Mouse (Mus musculus): ENCODE measurements at regions not wholly inside any gene's neighbourhood (a gene's known extent, or its start where the extent isn't known, plus 50 kb on each side); places are given as distances from the start of the nearest gene placed in this dataset.

DNA sequence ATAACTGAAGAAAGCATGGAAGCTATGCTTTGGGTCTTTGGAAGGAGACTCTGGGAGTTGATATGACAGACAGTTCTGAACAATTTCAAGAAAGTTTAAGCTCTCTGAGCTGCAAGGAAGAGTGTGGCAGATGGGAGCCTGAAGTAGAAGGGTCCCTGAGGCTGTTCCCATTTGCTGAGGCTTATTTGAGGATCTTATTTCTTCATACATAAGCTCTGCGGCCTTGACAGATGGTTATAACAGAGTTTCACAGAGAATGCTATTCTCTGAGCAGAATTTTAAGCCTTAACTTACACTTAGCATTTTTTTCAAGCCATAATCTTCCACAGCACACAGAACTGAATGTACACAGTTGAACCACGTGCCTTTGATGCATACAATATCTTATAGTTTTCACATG lies 278.7 kb downstream of the Plk2 start:
- Histone ChIP-seq H3K36me3 (ENCODE audit: control insufficient read depth, insufficient read depth, low read length) (no peaks in the 10 kb centered on the region), H3K4me3 (ENCODE audit: low read length) (no peak overlapping the region), H3K9me3 (ENCODE audit: control insufficient read depth, low read length) (no peaks in the 10 kb centered on the region), H3K27ac (ENCODE audit: low read depth, low read length) (no peak overlapping the region), H3K4me1 (ENCODE audit: control insufficient read depth, insufficient read depth, low read length) (no peaks in the 10 kb centered on the region), H3K9ac (ENCODE audit: low read depth, low read length) (no peak overlapping the region), H3K27me3 (ENCODE audit: control insufficient read depth, insufficient read depth, low read length) (no peaks in the 10 kb centered on the region), H3K4me2 (replicated peaks; ENCODE audit: low read depth, low read length) (no peak overlapping the region)
- no peak for ATAC-seq (ENCODE audit: low FRiP score, low TSS enrichment)
- WGBS = 72% methylated on average over 2 of the region's 2 CpGs

DNA sequence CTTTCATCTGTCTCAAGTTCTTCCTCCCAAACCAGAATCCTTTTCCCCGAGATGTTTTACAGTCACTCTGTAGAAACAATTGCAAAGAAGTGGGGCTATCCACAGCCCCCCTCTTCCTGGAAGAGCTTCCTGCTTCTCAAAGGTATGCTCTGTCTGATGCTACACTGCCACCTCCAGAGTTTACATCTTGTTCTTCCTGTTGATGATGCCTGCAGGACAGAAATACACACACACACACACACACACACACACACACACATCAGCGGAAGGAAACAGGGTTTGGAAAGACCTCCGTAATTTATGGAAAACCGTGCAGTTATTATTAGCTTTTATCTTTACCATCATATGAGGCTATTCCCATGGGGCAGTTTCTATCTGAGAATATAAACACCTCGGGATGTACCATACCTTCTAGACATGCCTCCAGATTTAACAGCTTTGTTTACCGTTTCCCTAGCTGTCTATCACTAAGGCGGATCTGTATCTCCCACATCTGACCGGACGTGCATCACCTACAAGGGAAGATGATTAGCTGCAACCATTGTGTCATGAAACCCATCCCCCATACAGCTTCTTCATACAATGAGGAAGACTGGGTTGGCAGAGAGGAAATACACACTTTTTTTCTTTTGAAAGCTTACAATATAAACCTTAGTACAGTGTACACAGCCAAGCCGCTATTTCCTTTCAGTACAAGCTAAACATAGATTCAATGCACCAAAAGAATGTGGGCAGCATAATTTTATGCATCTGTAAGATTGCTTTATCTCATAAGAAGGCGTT lies 288.6 kb downstream of the Plk2 start:
- no peaks in the 10 kb centered on the region for H3K9me3 ChIP-seq (ENCODE audit: control insufficient read depth, low read length)
- no peaks in the 10 kb centered on the region for H3K4me1 ChIP-seq (ENCODE audit: control insufficient read depth, insufficient read depth, low read length)
- WGBS = 76% methylated on average over 11 of the region's 11 CpGs
- H3K9ac ChIP-seq (ENCODE audit: low read depth, low read length) = no peak overlapping the region
- H3K27me3 ChIP-seq (ENCODE audit: control insufficient read depth, insufficient read depth, low read length) = no peaks in the 10 kb centered on the region
- H3K4me3 ChIP-seq (ENCODE audit: low read length) = no peak overlapping the region
- H3K36me3 ChIP-seq (ENCODE audit: control insufficient read depth, insufficient read depth, low read length) = no peaks in the 10 kb centered on the region
- no peak for ATAC-seq (ENCODE audit: low FRiP score, low TSS enrichment)
- H3K4me2 ChIP-seq (replicated peaks; ENCODE audit: low read depth, low read length) = no peak overlapping the region
- no peak overlapping the region for H3K27ac ChIP-seq (ENCODE audit: low read depth, low read length)

DNA sequence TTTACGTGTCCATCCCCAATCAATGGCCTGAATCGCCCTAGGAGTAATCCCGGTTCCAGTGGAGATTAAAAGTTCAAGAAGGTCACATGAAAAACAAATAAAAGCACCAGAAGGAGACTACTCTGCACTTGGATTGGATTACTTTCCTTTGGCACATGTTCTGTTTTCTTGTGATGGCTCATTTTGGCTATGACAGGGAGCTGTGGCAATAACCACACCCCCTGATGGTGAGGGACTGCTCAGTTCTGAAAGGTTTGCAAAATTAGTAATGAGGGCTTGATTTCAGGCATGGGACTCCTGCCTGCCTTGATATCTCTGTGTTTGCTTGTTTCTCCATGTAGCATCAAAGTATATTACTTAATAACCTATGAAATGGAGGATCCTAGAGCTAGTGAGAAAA lies 293.9 kb downstream of the Plk2 start:
- H3K9ac ChIP-seq (ENCODE audit: low read depth, low read length) = no peak overlapping the region
- H3K36me3 ChIP-seq (ENCODE audit: control insufficient read depth, insufficient read depth, low read length) = no peaks in the 10 kb centered on the region
- WGBS = 58% methylated on average over 3 of the region's 3 CpGs
- no peak for ATAC-seq (ENCODE audit: low FRiP score, low TSS enrichment)
- H3K4me2 ChIP-seq (replicated peaks; ENCODE audit: low read depth, low read length) = no peak overlapping the region
- H3K4me1 ChIP-seq (ENCODE audit: control insufficient read depth, insufficient read depth, low read length) = no peaks in the 10 kb centered on the region
- H3K27me3 ChIP-seq (ENCODE audit: control insufficient read depth, insufficient read depth, low read length) = no peaks in the 10 kb centered on the region
- no peak overlapping the region for H3K27ac ChIP-seq (ENCODE audit: low read depth, low read length)
- no peaks in the 10 kb centered on the region for H3K9me3 ChIP-seq (ENCODE audit: control insufficient read depth, low read length)
- no peak overlapping the region for H3K4me3 ChIP-seq (ENCODE audit: low read length)

DNA sequence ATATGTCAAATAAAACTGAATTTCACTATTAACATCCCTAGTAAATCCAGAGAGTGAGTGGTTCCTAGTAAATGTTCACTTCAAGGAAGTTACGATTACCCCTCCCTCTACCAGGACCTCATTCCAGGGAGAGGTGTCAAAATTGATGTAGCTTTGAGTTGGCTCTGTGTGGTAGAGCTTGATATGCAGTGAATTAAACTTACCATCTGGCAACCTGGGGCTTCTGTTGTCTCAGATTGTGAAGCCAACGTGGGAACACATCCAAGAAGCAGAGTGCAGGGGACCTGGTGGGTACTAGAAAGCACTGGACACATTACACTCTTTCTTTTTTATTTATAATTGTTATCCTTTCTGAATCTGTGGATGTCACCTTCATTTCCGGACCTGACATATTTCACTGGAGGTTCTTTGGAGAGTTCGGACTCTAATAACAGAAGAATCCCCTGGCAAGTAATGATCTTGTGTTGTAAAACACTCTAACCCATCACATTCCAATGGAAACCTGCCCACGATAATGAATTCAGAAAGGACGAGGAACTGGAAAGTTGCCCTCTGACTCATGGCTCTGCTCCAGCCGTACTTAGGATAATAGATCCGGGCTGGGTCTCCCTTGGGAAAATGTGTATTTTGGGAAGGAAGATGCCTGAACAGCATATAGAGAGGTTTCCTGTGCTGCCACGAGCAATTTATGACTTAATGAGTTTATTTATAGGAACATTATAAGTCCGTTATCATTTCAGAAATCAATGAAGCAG lies 295.8 kb downstream of the Plk2 start:
- ATAC-seq (ENCODE audit: low FRiP score, low TSS enrichment) = no peak
- H3K27ac ChIP-seq (ENCODE audit: low read depth, low read length) = no peak overlapping the region
- WGBS = 34% methylated on average over 10 of the region's 10 CpGs

DNA sequence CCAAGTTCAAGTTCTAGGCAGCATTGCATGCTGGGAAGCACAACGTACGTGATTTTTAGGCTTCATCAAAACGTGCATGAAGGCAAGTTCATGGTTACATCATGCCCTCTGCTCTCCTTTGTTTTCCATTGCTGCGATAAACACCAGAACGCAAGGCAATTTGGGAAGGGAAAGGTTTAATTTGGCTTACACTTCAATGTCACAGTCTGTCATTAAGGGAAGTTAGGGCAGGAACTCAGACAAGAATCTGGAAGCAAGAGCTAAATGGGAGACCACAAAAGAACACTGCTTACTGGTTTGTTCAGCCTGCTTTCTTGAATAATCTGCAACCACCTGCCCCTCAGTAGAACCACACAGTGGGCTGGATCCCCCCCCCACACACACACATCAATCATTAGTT lies 297.9 kb downstream of the Plk2 start:
- Histone ChIP-seq H3K27me3 (ENCODE audit: control insufficient read depth, insufficient read depth, low read length) (no peaks in the 10 kb centered on the region), H3K4me3 (ENCODE audit: low read length) (no peak overlapping the region), H3K9ac (ENCODE audit: low read depth, low read length) (no peak overlapping the region), H3K4me2 (replicated peaks; ENCODE audit: low read depth, low read length) (no peak overlapping the region), H3K9me3 (ENCODE audit: control insufficient read depth, low read length) (no peaks in the 10 kb centered on the region), H3K4me1 (ENCODE audit: control insufficient read depth, insufficient read depth, low read length) (no peaks in the 10 kb centered on the region), H3K36me3 (ENCODE audit: control insufficient read depth, insufficient read depth, low read length) (no peaks in the 10 kb centered on the region), H3K27ac (ENCODE audit: low read depth, low read length) (no peak overlapping the region)
- no peak for ATAC-seq (ENCODE audit: low FRiP score, low TSS enrichment)
- 82% methylated on average over 5 of the region's 5 CpGs for WGBS

More for the DNA sequence above, 295.8 kb downstream of the Plk2 start:
- no peaks in the 10 kb centered on the region for H3K4me1 ChIP-seq (ENCODE audit: control insufficient read depth, insufficient read depth, low read length)
- H3K4me3 ChIP-seq (ENCODE audit: low read length) = no peak overlapping the region
- no peak overlapping the region for H3K9ac ChIP-seq (ENCODE audit: low read depth, low read length)
- no peak overlapping the region for H3K4me2 ChIP-seq (replicated peaks; ENCODE audit: low read depth, low read length)
- H3K27me3 ChIP-seq (ENCODE audit: control insufficient read depth, insufficient read depth, low read length) = no peaks in the 10 kb centered on the region
- no peaks in the 10 kb centered on the region for H3K36me3 ChIP-seq (ENCODE audit: control insufficient read depth, insufficient read depth, low read length)
- H3K9me3 ChIP-seq (ENCODE audit: control insufficient read depth, low read length) = no peaks in the 10 kb centered on the region

DNA sequence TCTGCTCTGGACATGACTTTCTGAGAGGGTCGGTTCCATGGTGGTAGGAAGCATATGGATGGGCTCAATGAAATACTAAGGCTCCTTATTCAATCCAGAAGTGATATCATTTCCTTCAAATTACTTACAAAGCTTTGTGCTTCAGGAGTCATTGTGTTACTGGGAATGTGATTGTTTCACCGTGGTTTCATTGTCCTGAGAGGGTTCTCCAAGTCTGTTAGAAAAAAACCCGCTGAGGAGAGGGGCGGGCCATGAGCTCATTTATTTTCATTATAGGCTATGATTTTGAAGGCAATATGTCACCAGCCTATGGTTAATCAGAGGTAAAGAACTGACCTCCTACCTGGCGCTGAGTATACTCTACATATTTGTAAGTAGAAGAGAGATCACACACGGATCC lies 300.0 kb downstream of the Plk2 start:
- WGBS = 83% methylated on average over 6 of the region's 6 CpGs
- H3K4me2 ChIP-seq (replicated peaks; ENCODE audit: low read depth, low read length) = no peak overlapping the region
- H3K27me3 ChIP-seq (ENCODE audit: control insufficient read depth, insufficient read depth, low read length) = no peaks in the 10 kb centered on the region
- no peaks in the 10 kb centered on the region for H3K36me3 ChIP-seq (ENCODE audit: control insufficient read depth, insufficient read depth, low read length)
- no peak overlapping the region for H3K27ac ChIP-seq (ENCODE audit: low read depth, low read length)
- H3K9me3 ChIP-seq (ENCODE audit: control insufficient read depth, low read length) = no peaks in the 10 kb centered on the region
- no peak for ATAC-seq (ENCODE audit: low FRiP score, low TSS enrichment)
- no peak overlapping the region for H3K9ac ChIP-seq (ENCODE audit: low read depth, low read length)
- no peak overlapping the region for H3K4me3 ChIP-seq (ENCODE audit: low read length)
- H3K4me1 ChIP-seq (ENCODE audit: control insufficient read depth, insufficient read depth, low read length) = no peaks in the 10 kb centered on the region

DNA sequence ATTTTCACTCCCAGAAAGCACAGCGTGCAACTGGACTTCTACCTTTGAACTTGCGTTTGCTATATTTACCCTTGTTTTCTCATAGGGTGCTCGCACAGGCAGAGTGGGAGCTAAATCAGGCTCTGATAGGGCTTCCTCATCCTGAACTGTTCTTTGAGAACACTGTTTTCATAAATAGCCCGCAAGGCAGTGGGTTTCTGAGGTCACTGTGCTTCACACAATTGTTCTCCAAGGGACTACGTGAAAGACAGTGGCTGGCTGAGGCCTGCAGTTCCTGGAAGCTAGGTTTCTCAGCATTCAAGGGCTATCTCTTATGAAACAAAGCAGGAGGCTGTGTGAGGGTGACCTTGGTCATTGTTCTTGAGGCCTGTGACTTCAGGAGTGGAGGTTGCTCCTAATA lies 301.7 kb downstream of the Plk2 start:
- WGBS = 80% methylated on average over 5 of the region's 5 CpGs
- no peak overlapping the region for H3K27ac ChIP-seq (ENCODE audit: low read depth, low read length)

DNA sequence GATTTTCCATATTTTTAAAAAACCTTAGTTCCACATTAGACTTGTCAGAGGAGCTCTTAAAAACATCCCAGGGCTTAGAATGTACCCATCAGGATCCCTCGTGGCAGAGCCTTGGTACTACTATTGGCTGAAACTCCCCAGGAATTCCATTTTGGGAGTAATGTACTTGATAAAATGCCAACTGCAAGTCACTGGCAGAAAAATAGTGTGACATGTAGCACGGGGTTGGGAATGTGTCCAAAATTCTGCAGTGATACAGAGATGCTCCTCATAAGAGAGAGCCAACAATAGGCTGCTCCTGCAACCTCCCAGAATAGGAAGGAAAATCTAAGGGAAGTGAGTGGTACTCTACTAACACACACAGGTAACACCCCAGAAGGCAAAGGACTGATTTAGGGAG lies 309.4 kb downstream of the Plk2 start:
- Histone ChIP-seq H3K36me3 (ENCODE audit: control insufficient read depth, insufficient read depth, low read length) (no peaks in the 10 kb centered on the region), H3K4me1 (ENCODE audit: control insufficient read depth, insufficient read depth, low read length) (no peaks in the 10 kb centered on the region), H3K9ac (ENCODE audit: low read depth, low read length) (no peak overlapping the region), H3K9me3 (ENCODE audit: control insufficient read depth, low read length) (no peaks in the 10 kb centered on the region), H3K27ac (ENCODE audit: low read depth, low read length) (no peak overlapping the region), H3K4me2 (replicated peaks; ENCODE audit: low read depth, low read length) (no peak overlapping the region), H3K27me3 (ENCODE audit: control insufficient read depth, insufficient read depth, low read length) (no peaks in the 10 kb centered on the region), H3K4me3 (ENCODE audit: low read length) (no peak overlapping the region)
- WGBS = 75% methylated on average over 2 of the region's 2 CpGs
- ATAC-seq (ENCODE audit: low FRiP score, low TSS enrichment) = no peak

More for the DNA sequence above, 301.7 kb downstream of the Plk2 start:
- Histone ChIP-seq H3K9ac (ENCODE audit: low read depth, low read length) (no peak overlapping the region), H3K9me3 (ENCODE audit: control insufficient read depth, low read length) (no peaks in the 10 kb centered on the region), H3K4me1 (ENCODE audit: control insufficient read depth, insufficient read depth, low read length) (no peaks in the 10 kb centered on the region), H3K27me3 (ENCODE audit: control insufficient read depth, insufficient read depth, low read length) (no peaks in the 10 kb centered on the region), H3K4me2 (replicated peaks; ENCODE audit: low read depth, low read length) (no peak overlapping the region), H3K36me3 (ENCODE audit: control insufficient read depth, insufficient read depth, low read length) (no peaks in the 10 kb centered on the region), H3K4me3 (ENCODE audit: low read length) (no peak overlapping the region)
- ATAC-seq (ENCODE audit: low FRiP score, low TSS enrichment) = no peak

DNA sequence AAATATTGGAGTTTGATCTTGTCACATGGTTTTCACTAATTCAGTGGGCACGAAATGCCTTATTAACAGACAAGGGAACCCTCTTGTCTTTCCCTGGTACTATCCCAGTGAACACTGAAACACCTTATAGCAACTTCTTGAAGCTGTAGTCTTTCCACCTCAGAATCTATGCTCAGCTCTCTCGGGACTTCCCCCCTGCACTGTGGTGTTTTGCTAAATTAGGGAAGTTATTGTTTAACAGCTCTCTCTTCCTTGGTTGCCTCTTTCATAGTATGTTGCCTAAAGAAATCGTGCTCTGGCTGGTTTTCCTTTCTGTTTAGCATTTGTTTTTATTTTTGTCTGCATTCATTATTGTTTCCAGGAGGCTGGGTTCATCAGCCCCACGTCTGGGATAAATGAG lies 316.0 kb downstream of the Plk2 start:
- no peak overlapping the region for H3K9ac ChIP-seq (ENCODE audit: low read depth, low read length)
- H3K27ac ChIP-seq (ENCODE audit: low read depth, low read length) = no peak overlapping the region
- H3K36me3 ChIP-seq (ENCODE audit: control insufficient read depth, insufficient read depth, low read length) = no peaks in the 10 kb centered on the region
- no peak overlapping the region for H3K4me3 ChIP-seq (ENCODE audit: low read length)
- H3K4me2 ChIP-seq (replicated peaks; ENCODE audit: low read depth, low read length) = no peak overlapping the region
- 72% methylated on average over 4 of the region's 4 CpGs for WGBS
- H3K4me1 ChIP-seq (ENCODE audit: control insufficient read depth, insufficient read depth, low read length) = no peaks in the 10 kb centered on the region
- no peaks in the 10 kb centered on the region for H3K27me3 ChIP-seq (ENCODE audit: control insufficient read depth, insufficient read depth, low read length)
- ATAC-seq (ENCODE audit: low FRiP score, low TSS enrichment) = no peak
- H3K9me3 ChIP-seq (ENCODE audit: control insufficient read depth, low read length) = no peaks in the 10 kb centered on the region

All from kidney, embryonic 14.5 days (tissue).